Mouse (Mus musculus) brain, embryonic 14.5 days (tissue): ENCODE data around the gene Rps3a1. TPM values are rescaled to one million over a fixed set of nuclear protein-coding genes. Genes with fewer than 3 reads are reported as not detected.
A peak's percentile ranks its signal among the peaks of the same experiment; 100 is the strongest.

ENCODE experiments used
- DNase-seq: peaks from one replicate; pipeline ENCODE4 v3.0.0-alpha.2; 2011; ENCODE audit warnings: low read depth
- CTCF ChIP-seq: fragments of 200-500 bp; IDR thresholded peaks from 2 replicates; pipeline ENCODE4 v1.5.1; 2012; ENCODE audit warnings: inconsistent platforms, mild to moderate bottlenecking, moderate library complexity, borderline replicate concordance; ENCODE audit not compliant: insufficient read depth, insufficient read length; ENCODE audit errors: extremely low read depth
- POLR2A ChIP-seq: fragments of 200-500 bp; IDR thresholded peaks from 2 replicates; pipeline ENCODE4 v1.6.1; 2012; ENCODE audit warnings: mild to moderate bottlenecking, inconsistent platforms, borderline replicate concordance; ENCODE audit not compliant: poor library complexity, insufficient read depth, insufficient read length, severe bottlenecking; ENCODE audit errors: extremely low read depth
- polyA plus RNA-seq: library from polyadenylated mRNA; depleted of rRNA; stranded (reverse); fragments of >200 nt; gene quantifications from 2 replicates; pipeline ENCODE4 v1.2.3, GENCODE M21; 2012

The Rps3a1 gene
- polyA plus RNA-seq, 1 experiment = 849 TPM

DNA sequence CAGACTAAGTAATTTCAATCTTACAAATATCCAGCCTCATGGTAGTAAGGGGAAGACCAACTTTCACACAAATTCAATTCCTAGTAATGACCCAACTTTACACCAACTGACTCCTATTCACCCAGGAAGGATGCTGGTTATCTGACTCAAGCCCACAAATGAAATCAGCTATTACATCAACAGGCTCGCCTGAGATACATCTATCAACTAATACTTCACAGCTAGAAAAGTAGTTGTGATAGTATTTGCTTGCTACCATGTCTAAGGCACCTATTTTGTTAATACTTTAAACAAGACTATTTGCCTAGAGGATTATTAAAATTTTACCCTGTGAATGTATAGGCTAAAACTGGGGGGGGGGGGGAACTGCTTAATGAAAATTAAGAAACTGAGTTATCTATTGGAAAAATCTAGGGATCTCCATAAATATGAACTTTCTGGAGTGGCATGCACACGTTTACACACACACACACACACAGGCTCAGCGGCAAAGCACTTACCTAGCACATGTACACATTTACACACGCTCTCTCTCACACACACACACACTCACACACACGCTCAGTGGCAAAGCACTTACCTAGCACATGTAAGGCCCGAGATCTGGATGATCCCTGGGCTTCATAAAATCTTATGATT is 5.4 kb downstream of the Rps3a1 start:
- TF ChIP-seq POLR2A (no peak), CTCF (no peak)
- no peak for DNase-seq

DNA sequence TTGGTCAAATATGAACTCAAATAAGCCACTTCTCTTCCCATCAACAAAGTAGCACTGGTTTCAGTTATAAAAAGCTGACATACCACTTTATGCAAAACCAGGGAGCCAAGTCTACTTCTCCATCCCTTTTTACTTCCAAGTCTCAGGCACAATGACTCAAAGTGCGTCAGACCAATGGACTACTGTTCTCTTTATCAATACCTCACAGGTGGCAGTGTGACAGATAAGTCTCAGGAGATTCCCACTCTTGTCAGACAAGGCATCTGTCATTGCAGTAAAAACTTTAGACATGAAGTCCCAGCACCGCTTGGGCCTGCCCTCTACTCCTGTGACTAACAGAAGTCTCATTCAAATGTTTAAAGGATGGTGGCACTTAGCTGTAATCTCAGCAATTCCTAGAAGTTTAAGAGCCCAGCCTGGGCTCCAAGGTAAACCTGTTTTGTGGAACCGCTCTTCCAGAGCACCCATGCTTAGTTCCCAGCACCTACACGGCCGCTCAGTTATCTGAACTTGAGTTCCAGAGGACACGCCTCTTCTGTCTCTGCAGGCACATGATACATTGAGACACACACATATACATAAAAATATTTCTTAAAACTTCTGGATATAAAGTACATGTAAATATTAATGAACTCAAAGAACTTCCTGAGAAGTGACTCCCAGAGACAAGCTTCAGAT is 6.5 kb downstream of the Rps3a1 start:
- TF ChIP-seq CTCF (no peak), POLR2A (no peak)
- DNase-seq = no peak

DNA sequence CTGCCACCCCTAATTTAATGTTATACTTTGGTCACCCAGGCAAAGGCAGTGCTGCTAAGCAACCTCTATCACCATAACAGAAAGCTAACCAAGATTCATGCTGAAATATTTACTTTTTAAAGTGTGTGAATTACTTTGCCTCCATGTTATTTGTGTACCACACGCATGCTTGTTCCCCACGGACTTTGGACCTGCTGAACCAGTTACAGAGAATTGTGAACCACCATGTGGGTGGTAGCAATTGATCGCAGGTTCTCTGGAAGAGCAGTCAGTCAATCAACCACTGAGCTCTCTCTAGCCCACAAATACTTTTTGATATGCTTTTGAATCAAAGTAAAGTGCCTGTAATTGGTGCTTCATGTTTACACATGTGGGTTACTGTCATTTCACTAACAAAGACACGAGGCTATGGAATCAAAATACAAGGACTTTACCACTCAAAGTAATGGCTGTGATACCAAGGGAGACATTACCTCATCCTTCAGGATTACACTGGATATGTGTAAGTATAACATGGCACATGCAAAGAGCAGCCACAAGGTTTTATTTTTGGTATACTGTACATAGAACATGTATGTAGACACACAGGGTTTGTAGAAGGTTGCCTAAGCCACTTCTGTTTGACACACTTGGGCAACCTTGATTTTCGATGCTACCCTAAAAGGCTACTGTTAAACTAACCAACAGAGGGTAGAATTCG is 7.4 kb downstream of the Rps3a1 start:
- no peak for DNase-seq

DNA sequence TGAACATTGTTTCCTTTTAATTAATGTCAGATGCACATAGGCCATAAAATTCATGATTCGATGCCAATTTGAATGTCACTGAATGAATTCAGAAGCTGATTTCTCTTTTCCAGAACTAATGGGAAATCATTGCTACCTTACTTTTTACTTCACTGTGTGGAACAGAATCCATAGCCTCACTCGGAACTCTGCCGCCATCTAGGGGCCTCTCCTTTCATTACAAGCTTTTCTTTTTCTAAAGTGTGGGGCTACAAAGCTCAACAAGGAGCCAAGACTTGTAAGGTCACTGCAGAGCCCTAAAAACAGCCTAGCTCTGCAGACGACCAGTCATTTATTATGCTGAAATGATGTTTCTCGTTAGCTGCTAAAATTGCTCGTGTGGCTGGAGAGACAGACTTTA is 12.7 kb downstream of the Rps3a1 start:
- TF ChIP-seq CTCF (peak; percentile 76; the same call in 1 of the 2 replicates), POLR2A (no peak)
- DNase-seq = peak; percentile 76

More for the DNA sequence above, 7.4 kb downstream of the Rps3a1 start:
- TF ChIP-seq POLR2A (no peak), CTCF (no peak)

DNA sequence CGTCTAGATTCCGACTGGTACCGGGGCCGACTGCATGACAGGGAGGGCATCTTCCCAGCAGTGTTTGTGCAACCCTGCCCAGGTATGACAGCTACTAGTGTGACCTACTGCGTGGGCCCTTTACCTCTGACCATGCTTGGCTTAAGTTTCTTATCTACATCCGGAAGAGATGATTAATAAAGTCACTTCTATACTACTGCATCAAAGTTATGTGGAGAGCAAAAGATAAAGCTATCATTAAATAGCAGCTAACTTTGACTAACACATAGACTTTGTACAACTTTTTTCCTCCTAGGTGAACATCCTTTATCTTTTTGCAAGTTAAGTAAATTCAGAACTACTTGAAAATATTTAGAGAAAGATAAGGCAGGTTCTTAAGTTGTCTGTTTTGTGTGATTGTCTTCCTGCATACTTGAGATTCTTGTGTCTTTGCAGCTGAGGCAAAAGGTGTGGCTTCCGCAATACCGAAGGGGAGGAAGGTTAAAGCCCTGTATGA is 19.2 kb downstream of the Rps3a1 start:
- TF ChIP-seq POLR2A (no peak), CTCF (no peak)

DNA sequence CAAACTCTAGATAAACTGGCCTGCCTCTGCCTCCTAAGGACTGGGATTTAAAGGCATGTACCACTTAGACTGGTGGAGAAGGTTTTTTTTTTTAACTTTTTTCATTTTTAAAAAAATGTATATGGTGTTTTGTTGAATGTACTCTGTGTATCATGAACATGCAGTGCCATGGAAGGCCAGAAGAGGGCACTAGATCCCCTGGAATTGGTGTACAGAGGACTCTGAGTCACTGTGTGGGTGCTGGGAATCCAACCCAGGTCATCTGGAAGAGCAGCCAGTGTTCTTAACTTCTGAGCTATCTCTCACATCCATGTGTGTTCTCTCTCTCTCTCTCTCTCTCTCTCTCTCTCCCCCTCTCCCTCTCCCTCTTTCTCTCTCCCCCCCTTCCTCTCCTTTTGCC is 20.3 kb downstream of the Rps3a1 start:
- no peak for TF ChIP-seq POLR2A
- no peak for TF ChIP-seq CTCF
- no peak for DNase-seq

More for the DNA sequence above, 19.2 kb downstream of the Rps3a1 start:
- no peak for DNase-seq

DNA sequence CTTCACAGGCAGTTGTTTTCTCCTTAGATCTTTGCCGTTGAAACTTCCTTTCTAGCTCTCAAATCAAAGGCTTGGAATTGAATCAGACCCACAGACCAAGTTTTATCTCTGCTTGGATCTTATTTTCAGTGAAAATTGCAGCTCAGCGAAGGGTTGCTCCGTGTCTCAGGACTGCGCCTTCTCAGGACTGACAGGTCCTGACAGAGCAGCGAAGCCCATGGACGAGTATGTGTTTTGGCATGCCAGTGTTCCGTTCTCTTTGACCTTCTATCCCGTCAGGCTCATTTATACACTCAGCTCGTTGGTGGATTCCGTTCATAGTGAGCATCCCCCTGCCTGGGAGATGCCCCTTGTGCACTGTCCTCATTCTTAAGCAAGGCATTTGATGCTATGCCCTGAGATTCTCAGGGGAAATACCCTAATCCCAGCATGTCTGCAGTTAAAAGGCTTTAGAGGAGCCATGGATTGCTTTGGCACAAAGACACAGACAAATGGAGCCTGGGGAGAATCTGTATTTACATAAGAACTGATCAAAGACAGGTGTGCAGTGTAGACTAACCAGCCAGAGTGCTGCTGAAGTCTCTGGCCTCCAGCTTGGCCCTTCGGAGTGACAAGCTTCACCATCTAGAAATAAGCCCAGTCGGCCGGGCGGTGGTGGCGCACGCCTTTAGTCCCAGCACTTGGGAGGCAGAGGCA is 23.1 kb downstream of the Rps3a1 start:
- no peak for TF ChIP-seq POLR2A
- no peak for TF ChIP-seq CTCF
- DNase-seq = peak; percentile 18

DNA sequence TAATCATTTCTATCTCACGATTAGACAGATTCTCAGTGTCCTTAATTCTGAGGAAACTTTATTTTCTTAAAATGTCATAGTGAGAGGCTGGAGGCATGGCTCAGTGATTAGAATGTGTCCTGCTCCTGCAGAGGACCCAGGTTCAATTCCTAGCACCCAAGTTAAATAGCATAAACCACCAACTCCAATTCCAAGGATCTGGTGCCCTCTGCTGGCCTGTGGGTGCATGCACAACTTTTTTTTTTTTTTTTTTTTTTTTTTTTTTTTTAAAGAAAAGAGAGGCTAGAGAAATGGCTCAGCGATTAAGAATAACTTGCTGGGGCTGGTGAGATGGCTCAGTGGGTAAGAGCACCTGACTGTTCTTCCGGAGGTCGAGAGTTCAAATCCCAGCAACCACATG is 25.6 kb downstream of the Rps3a1 start:
- peak; percentile 37; the same call in 1 of the 2 replicates for TF ChIP-seq CTCF
- no peak for TF ChIP-seq POLR2A
- DNase-seq = no peak

DNA sequence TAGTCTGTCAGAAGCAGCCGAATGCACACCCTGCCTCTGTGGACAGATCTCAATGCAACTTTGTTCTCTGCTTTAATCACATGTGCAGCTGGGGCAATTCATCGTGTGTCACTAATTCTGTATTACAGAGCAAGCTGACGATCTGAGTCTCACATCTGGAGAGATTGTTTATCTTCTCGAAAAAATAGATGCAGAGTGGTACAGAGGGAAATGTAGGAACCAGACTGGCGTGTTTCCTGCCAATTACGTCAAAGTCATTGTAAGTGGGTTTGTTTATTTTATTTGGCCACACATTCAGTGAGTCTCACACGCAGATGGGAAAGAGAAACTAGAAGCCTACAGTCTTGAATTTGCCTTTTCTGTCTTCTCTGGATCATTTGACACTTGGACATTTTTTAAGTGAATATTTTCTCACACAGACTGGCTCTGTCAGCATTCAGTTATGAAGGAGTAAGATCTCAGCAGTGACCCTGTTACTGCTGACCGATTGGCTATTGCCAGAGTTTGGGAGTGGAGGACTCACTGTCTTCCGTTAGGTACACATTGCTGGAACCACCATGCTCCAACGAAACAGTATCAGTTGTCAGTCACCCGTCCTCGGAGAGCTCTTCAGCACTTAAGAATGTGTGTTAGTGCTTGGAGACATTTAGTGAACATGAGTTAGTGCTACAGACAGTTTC is 27.7 kb downstream of the Rps3a1 start:
- peak; percentile 60 for DNase-seq
- TF ChIP-seq CTCF = no peak
- TF ChIP-seq POLR2A = no peak

DNA sequence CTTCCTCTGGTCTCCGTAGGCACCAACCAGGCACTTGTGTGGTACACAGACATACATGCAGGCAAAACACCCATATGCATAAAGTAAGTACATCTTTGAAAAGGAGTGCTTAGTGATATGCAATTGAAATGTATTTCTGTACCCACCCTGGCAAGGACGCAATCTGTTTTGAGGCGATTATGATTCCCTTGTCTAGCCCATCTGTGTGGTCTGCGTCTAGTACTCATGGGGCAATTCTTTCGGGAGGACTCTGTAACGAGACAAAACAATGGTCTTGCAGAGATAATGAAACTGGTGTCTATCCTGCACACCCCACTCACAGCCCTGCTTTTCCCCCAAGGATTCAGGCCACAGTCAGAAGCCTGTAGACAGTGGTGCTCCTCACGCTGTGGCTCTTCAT is 29.7 kb downstream of the Rps3a1 start:
- no peak for DNase-seq
- TF ChIP-seq CTCF = no peak
- TF ChIP-seq POLR2A = no peak

DNA sequence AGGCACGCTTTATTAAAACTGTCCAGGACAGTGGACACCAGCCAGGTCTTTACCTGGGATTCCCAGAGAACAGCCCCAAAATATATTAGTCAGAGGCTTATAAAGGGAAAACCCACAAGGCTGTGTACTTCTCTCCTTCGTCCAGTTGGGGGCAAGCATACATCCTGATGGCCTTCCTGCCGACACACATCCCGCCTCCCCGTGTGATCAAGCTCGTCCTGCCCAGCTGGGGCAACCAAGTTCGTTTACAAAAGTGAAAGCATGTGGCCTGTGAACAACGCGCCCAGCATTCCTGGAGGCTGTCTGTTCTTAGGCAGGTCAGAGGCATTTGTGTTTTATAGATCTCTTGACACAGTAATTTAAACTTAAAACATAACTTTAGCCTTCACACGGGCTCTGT is 32.4 kb downstream of the Rps3a1 start:
- peak; percentile 57 for DNase-seq
- TF ChIP-seq POLR2A (no peak), CTCF (peak; percentile 35; the same call in 1 of the 2 replicates)

DNA sequence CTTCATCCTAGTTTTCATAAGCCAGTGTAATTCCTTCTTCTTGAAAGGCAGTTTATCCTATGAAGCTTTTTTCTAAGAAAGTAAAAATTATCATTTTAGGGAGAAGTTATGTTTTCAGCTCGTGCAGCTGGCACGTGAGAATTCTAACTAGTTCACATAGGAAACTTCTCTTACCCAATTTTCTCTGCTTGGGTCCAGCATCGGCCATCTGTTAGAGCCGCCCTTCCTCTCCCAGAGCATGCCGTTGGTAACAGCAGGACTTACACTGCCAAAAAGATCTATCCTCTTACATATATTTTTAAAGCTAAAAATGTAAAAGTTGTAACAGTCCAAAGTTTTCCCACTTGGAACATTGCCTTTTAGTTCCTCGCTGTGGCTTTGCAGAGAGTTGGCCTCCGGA is 33.4 kb downstream of the Rps3a1 start:
- no peak for TF ChIP-seq CTCF
- TF ChIP-seq POLR2A = no peak
- DNase-seq = no peak
